Mouse (Mus musculus) heart, adult 2 months (tissue): ENCODE results near the gene Gm20867. TPM values are rescaled to one million over a fixed set of nuclear protein-coding genes. Genes with fewer than 3 reads are reported as not detected.
"Not testable (repeated sequence)": the region's sequence is repeated elsewhere in the genome, so short reads cannot be mapped to it uniquely, and the experiment has no call there.

Experiments
- DNase-seq, 2 experiments: peaks; one replicate each; pipeline ENCODE4 v3.0.0; 2021
- H3K27ac ChIP-seq: fragments of 200-600 bp; 2 replicates; pipeline ENCODE4 v1.8.1; 2022
- H3K27me3 ChIP-seq: fragments of 200-500 bp; 2 replicates; pipeline ENCODE4 v1.6.1; 2012; ENCODE audit warnings: mild to moderate bottlenecking, low read length, inconsistent platforms, mixed read lengths; ENCODE audit not compliant: control insufficient read depth, insufficient read depth
- H3K36me3 ChIP-seq: fragments of 200-500 bp; 2 replicates; pipeline ENCODE4 v1.6.1; 2012; ENCODE audit warnings: low read length, inconsistent platforms; ENCODE audit not compliant: control insufficient read depth, insufficient read depth
- H3K4me1 ChIP-seq: fragments of 200-500 bp; 2 replicates; pipeline ENCODE4 v1.6.1; 2011; ENCODE audit warnings: low read length; ENCODE audit not compliant: control insufficient read depth, insufficient read depth
- H3K4me3 ChIP-seq: fragments of 200-600 bp; 2 replicates; pipeline ENCODE4 v1.8.1; 2022
- H3K79me2 ChIP-seq: fragments of 200-500 bp; replicated peaks from 2 replicates; pipeline ENCODE4 v1.6.1; 2012; ENCODE audit warnings: mild to moderate bottlenecking, inconsistent platforms, low read length, moderate library complexity, mixed read lengths; ENCODE audit not compliant: control insufficient read depth, insufficient read depth
- H3K9ac ChIP-seq: fragments of 200-500 bp; 2 replicates; pipeline ENCODE4 v1.6.1; 2012; ENCODE audit warnings: low read depth, mild to moderate bottlenecking, control low read depth, inconsistent platforms, low read length, mixed read lengths
- WGBS: fragments of 180-500 bp; shearing (Covaris S2); methylation state at CpG from one replicate; pipeline ENCODE4 v1.1.7; 2018; 5-methylcytosine and 5-hydroxymethylcytosine counted together
- intact Hi-C: fragments of 180-260 bp; cut with DNase I; formaldehyde crosslinking; loops from one replicate; pipeline ENCODE4 v1.15.1; 2025
- long read RNA-seq: library from polyadenylated mRNA; stranded (forward); transcript quantifications from one replicate; pipeline ENCODE4 v2.0.0, GENCODE M21; 2021
- polyA plus RNA-seq: library from polyadenylated mRNA; depleted of rRNA; stranded (reverse); fragments of >200 nt; gene quantifications from 2 replicates; pipeline ENCODE4 v1.2.3, GENCODE M21; 2012; rRNA removed
- total RNA-seq, 2 experiments: library from RNA; stranded (reverse); gene quantifications; 2 replicates each; pipeline ENCODE4 v1.2.3; 2021

The Gm20867 gene
- total RNA-seq = not detected
- polyA plus RNA-seq = not detected in 2 replicates
- long read RNA-seq = 0 reads

- H3K36me3 ChIP-seq, H3K4me3 ChIP-seq, H3K4me1 ChIP-seq, intact Hi-C loops, DNase-seq, H3K27me3 ChIP-seq, H3K9ac ChIP-seq, H3K27ac ChIP-seq, H3K79me2 ChIP-seq: not testable (repeated sequence)
- whole genome bisulfite sequencing = no CpG with 5 or more reads among the region's 3 CpGs
Observed at GRCm38 (mm10) chrY:77963104-77963503, at the start of gene Gm20867. Gene Gm20867 (minus strand): TSS chrY:77963204.

Other genes starting within 250 kb of the Gm20867 start
- not detected for gene Gm29564, start 249.8 kb upstream of the Gm20867 start, total RNA-seq
- gene Gm29564, start 249.8 kb upstream of the Gm20867 start, polyA plus RNA-seq = not detected in 2 replicates